Mouse (Mus musculus) limb, embryonic 15.5 days (tissue): ENCODE data around the gene Cbr1. TPM values are rescaled to one million over a fixed set of nuclear protein-coding genes. Genes with fewer than 3 reads are reported as not detected.
"Not testable (repeated sequence)": the region's sequence is repeated elsewhere in the genome, so short reads cannot be mapped to it uniquely, and the experiment has no call there.

Source experiments
- ATAC-seq: fragments of 200-750 bp; cut with Nextera tagmentation; 2 replicates; pipeline ENCODE4 v1.8.0; 2017; ENCODE audit warnings: low read depth, moderate TSS enrichment; ENCODE audit not compliant: insufficient number of reproducible peaks, low FRiP score, low TSS enrichment
- H3K27ac ChIP-seq: fragments of 300-500 bp; sonication (generic); 2 replicates; pipeline ENCODE4 v1.5.1; 2015; ENCODE audit warnings: moderate library complexity, mild to moderate bottlenecking, inconsistent platforms
- H3K27me3 ChIP-seq: fragments of 300-500 bp; sonication (generic); 2 replicates; pipeline ENCODE4 v1.6.1; 2015; ENCODE audit warnings: inconsistent platforms
- H3K36me3 ChIP-seq: fragments of 300-500 bp; sonication (generic); 2 replicates; pipeline ENCODE4 v1.6.1; 2015; ENCODE audit warnings: inconsistent platforms
- H3K4me1 ChIP-seq: fragments of 300-500 bp; sonication (generic); 2 replicates; pipeline ENCODE4 v1.6.1; 2015; ENCODE audit warnings: inconsistent platforms
- H3K4me2 ChIP-seq: fragments of 300-500 bp; sonication (generic); 2 replicates; pipeline ENCODE4 v1.6.1; 2015; ENCODE audit warnings: mild to moderate bottlenecking, inconsistent platforms
- H3K4me3 ChIP-seq: fragments of 300-500 bp; sonication (generic); 2 replicates; pipeline ENCODE4 v1.5.1; 2015; ENCODE audit warnings: mild to moderate bottlenecking, inconsistent platforms
- H3K9ac ChIP-seq: fragments of 300-500 bp; sonication (generic); 2 replicates; pipeline ENCODE4 v1.6.1; 2015; ENCODE audit warnings: inconsistent platforms
- H3K9me3 ChIP-seq: fragments of 300-500 bp; sonication (generic); 2 replicates; pipeline ENCODE4 v1.6.1; 2016; ENCODE audit warnings: inconsistent platforms
- WGBS: fragments of 180-500 bp; shearing (Covaris S2); methylation state at CpG from one replicate; pipeline ENCODE4 v1.1.7; 2015; 5-methylcytosine and 5-hydroxymethylcytosine counted together
- polyA plus RNA-seq: library from polyadenylated mRNA; unstranded; fragments of >200 nt; fragmentation: Nextera tagmentation; extraction: Ambion mirVana; gene quantifications from 2 replicates; pipeline ENCODE4 v1.2.1, GENCODE M21; 2015

The Cbr1 gene
- polyA plus RNA-seq, 1 experiment from 2014 or later = 83.4 TPM

DNA sequence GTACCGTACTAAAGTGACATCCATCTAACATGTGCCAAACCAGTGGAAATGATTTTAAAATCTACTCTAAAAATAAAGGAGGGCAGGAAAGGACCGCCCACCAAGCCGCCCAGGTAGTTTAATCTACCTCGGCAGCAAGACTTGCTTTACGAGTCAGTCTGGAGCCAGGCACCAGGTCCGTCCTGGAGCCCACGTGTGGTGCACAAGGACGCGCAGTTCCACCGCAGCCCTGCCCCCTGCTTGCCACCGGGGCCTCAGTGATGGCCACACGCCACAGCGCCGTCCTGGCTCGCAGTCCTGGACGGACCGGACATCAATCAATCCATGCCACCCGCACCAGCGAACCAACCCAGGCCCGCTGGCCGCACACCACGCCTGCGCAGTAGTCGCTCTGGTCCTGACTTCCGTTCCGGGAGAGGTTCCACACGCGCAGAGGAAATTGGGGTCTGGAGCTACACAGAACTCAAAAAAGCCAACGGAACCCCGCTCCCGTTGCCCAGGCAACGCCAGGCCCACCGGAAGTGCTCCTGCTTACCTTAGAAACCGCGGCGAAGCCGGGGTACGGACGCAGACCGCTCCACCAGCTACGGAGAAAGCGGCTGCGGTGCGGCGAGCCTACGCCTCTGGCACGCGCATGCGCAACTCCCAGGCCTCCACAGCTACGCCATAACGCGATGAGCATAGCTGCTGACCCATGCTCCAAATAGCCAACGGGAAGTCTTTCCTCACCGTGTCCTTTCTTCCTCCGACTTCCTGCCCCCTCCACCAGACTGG is 2.0 kb upstream of the Cbr1 start, which contains the start of gene Setd4:
Gene Setd4, minus strand, starts transcription at position 625 of the 774 bp plus-strand sequence.
- WGBS = under 1% methylated on average over 55 of the region's 55 CpGs

GRCm38 (mm10) chr16:93604481-93604969 is 1.1 kb upstream of the Cbr1 start:
- Histone ChIP-seq H3K36me3 (0 out of 2 replicates have a peak, but pooled peaks cover 5% of the 10 kb centered on the region), H3K4me3 (peak overlapping the region; percentile 66), H3K27me3 (no peaks in the 10 kb centered on the region), H3K27ac (peak overlapping the region; percentile 95), H3K4me2 (peak overlapping the region; percentile 90), H3K9ac (peak overlapping the region; percentile 74; the same call in 1 of the 2 replicates), H3K4me1 (peaks cover 25% of the 10 kb centered on the region), H3K9me3 (no peaks in the 10 kb centered on the region)
- ATAC-seq = no peak
- WGBS = 2% methylated on average over 16 of the region's 16 CpGs

More for the DNA sequence above, 2.0 kb upstream of the Cbr1 start, which contains the start of gene Setd4:
- ATAC-seq = peak; percentile 89
- Histone ChIP-seq H3K4me3 (peak within 1 kb of the TSS; percentile 66), H3K36me3 (no peaks in the 10 kb centered on the region), H3K9ac (peak within 1 kb of the TSS; percentile 74), H3K4me2 (peak within 1 kb of the TSS; percentile 90), H3K27ac (peak within 1 kb of the TSS; percentile 95), H3K27me3 (no peaks in the 10 kb centered on the region), H3K9me3 (no peaks in the 10 kb centered on the region), H3K4me1 (peaks cover 18% of the 10 kb centered on the region; the same call in 1 of the 2 replicates)

- H3K9ac ChIP-seq = no peak overlapping the region
- no peak overlapping the region for H3K27ac ChIP-seq
- H3K4me1 ChIP-seq = peaks cover 25% of the 10 kb centered on the region
- no peaks in the 10 kb centered on the region for H3K9me3 ChIP-seq
- 88% methylated on average over 7 of the region's 7 CpGs for WGBS
- H3K36me3 ChIP-seq = peaks cover 9% of the 10 kb centered on the region; the same call in 1 of the 2 replicates
- H3K27me3 ChIP-seq = no peaks in the 10 kb centered on the region
- H3K4me3 ChIP-seq = no peak overlapping the region
- no peak overlapping the region for H3K4me2 ChIP-seq
- no peak for ATAC-seq
These were observed 493 bp downstream of the Cbr1 start for GRCm38 (mm10) chr16:93606146-93606545.

GRCm38 (mm10) chr16:93607669-93608101 is 2.0 kb downstream of the Cbr1 start:
- ATAC-seq = peak; percentile 48; the same call in 1 of the 2 replicates
- H3K9ac ChIP-seq = peak overlapping the region; percentile 69
- no peaks in the 10 kb centered on the region for H3K9me3 ChIP-seq
- peaks cover 17% of the 10 kb centered on the region; the same call in 1 of the 2 replicates for H3K36me3 ChIP-seq
- peak overlapping the region; percentile 56 for H3K4me3 ChIP-seq
- no peaks in the 10 kb centered on the region for H3K27me3 ChIP-seq
- H3K4me2 ChIP-seq = peak overlapping the region; percentile 75
- under 1% methylated on average over 32 of the region's 32 CpGs for WGBS
- H3K4me1 ChIP-seq = peaks cover 25% of the 10 kb centered on the region
- peak overlapping the region; percentile 71 for H3K27ac ChIP-seq

- H3K9ac ChIP-seq = no peak overlapping the region
These were observed 3.1 kb downstream of the Cbr1 start for GRCm38 (mm10) chr16:93608731-93609130.

GRCm38 (mm10) chr16:93609796-93610195 is 4.1 kb downstream of the Cbr1 start:
- 91% methylated on average over 4 of the region's 4 CpGs for WGBS
- no peak overlapping the region for H3K27ac ChIP-seq
- H3K9ac ChIP-seq = no peak overlapping the region
- no peak overlapping the region for H3K4me3 ChIP-seq
- no peaks in the 10 kb centered on the region for H3K9me3 ChIP-seq
- H3K36me3 ChIP-seq = peaks cover 17% of the 10 kb centered on the region; the same call in 1 of the 2 replicates
- no peaks in the 10 kb centered on the region for H3K27me3 ChIP-seq
- no peak for ATAC-seq
- no peak overlapping the region for H3K4me2 ChIP-seq
- H3K4me1 ChIP-seq = peaks cover 16% of the 10 kb centered on the region

More at GRCm38 (mm10) chr16:93608731-93609130, 3.1 kb downstream of the Cbr1 start:
- H3K9me3 ChIP-seq = no peaks in the 10 kb centered on the region
- H3K36me3 ChIP-seq = peaks cover 17% of the 10 kb centered on the region; the same call in 1 of the 2 replicates
- H3K4me3 ChIP-seq = peak overlapping the region; percentile 56
- H3K27me3 ChIP-seq = no peaks in the 10 kb centered on the region
- peaks cover 21% of the 10 kb centered on the region for H3K4me1 ChIP-seq
- 65% methylated on average over 8 of the region's 8 CpGs for WGBS
- peak overlapping the region; percentile 75 for H3K4me2 ChIP-seq
- ATAC-seq = no peak
- no peak overlapping the region for H3K27ac ChIP-seq

DNA sequence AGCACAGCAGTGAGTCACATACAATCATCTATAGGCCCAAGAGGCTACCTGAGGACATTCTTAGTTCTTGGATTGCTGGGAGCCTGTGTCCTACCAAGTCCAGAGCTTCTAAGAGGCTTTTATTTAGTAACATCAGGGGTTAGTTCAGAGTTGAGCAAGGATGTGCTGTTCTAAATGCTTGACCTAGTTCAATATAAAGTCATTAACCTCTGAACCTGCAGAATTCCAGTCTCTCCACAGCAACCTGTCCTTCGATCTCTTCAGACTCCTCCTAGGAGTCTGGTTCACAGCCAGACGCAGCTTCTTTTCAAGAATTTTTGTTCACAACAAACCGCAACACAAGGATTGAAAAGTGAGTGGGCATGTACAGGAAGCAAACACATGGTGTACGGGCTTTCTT is 5.3 kb downstream of the Cbr1 start:
- H3K36me3 ChIP-seq = peaks cover 17% of the 10 kb centered on the region; the same call in 1 of the 2 replicates
- ATAC-seq = no peak
- H3K4me1 ChIP-seq = peaks cover 15% of the 10 kb centered on the region
- 92% methylated on average over 4 of the region's 4 CpGs for WGBS
- no peak overlapping the region for H3K9ac ChIP-seq
- H3K9me3 ChIP-seq = no peaks in the 10 kb centered on the region
- no peaks in the 10 kb centered on the region for H3K27me3 ChIP-seq
- H3K27ac ChIP-seq = no peak overlapping the region
- H3K4me2 ChIP-seq = no peak overlapping the region
- no peak overlapping the region for H3K4me3 ChIP-seq

GRCm38 (mm10) chr16:93615118-93615870 is 9.6 kb downstream of the Cbr1 start:
- WGBS = 38% methylated on average over 5 of the region's 5 CpGs
- no peaks in the 10 kb centered on the region for H3K27me3 ChIP-seq
- ATAC-seq = no peak

GRCm38 (mm10) chr16:93623759-93624158 is 18.1 kb downstream of the Cbr1 start:
- not testable (repeated sequence) for H3K4me1 ChIP-seq, H3K36me3 ChIP-seq, H3K27ac ChIP-seq, H3K27me3 ChIP-seq, H3K9me3 ChIP-seq, ATAC-seq, H3K4me3 ChIP-seq, H3K9ac ChIP-seq, H3K4me2 ChIP-seq
- WGBS = 81% methylated on average over 4 of the region's 4 CpGs

More at GRCm38 (mm10) chr16:93615118-93615870, 9.6 kb downstream of the Cbr1 start:
- H3K4me3 ChIP-seq = no peak overlapping the region
- no peak overlapping the region for H3K9ac ChIP-seq
- H3K36me3 ChIP-seq = peaks cover 12% of the 10 kb centered on the region; the same call in 1 of the 2 replicates
- no peaks in the 10 kb centered on the region for H3K4me1 ChIP-seq
- H3K9me3 ChIP-seq = no peaks in the 10 kb centered on the region
- no peak overlapping the region for H3K27ac ChIP-seq
- H3K4me2 ChIP-seq = no peak overlapping the region

- Histone ChIP-seq H3K9me3 (no peaks in the 10 kb centered on the region), H3K4me1 (no peaks in the 10 kb centered on the region), H3K36me3 (no peaks in the 10 kb centered on the region), H3K4me2 (no peak overlapping the region), H3K4me3 (no peak overlapping the region), H3K9ac (no peak overlapping the region), H3K27ac (no peak overlapping the region), H3K27me3 (no peaks in the 10 kb centered on the region)
- WGBS = 75% methylated on average over 4 of the region's 4 CpGs
- no peak for ATAC-seq
These were observed 19.0 kb downstream of the Cbr1 start for GRCm38 (mm10) chr16:93624671-93625070.

DNA sequence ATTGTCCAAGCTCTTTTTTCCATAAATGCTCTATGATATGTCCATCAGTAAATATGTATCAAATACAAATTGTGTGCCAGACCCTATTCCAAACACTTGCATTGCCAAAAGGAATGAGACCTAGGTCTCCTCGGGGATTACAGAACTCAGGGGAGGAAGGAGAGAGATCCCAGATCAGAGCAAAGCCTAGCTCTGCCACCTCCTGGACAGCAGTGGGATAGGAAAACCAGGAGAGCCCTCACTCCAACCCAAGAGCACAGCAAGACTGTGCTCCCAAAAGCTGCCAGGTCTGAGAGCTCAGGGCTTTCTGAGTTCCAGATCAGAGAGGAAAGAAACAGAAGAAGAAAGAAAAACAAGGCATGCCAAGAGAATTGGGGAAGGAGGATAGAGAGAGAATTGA is 21.1 kb downstream of the Cbr1 start:
- H3K27ac ChIP-seq = no peak overlapping the region
- 19% methylated on average over 1 of the region's 1 CpGs for WGBS
- H3K9me3 ChIP-seq = no peaks in the 10 kb centered on the region

More for the DNA sequence above, 21.1 kb downstream of the Cbr1 start:
- Histone ChIP-seq H3K4me3 (no peak overlapping the region), H3K4me1 (no peaks in the 10 kb centered on the region), H3K4me2 (no peak overlapping the region), H3K36me3 (no peaks in the 10 kb centered on the region), H3K9ac (no peak overlapping the region), H3K27me3 (no peaks in the 10 kb centered on the region)
- ATAC-seq = no peak
